Mouse (Mus musculus): ENCODE data around the gene Ccdc82. TPM values are rescaled to one million over a fixed set of nuclear protein-coding genes. Genes with fewer than 3 reads are reported as not detected.

Ccdc82 gene
- polyA plus RNA-seq, 1 experiment from 2014 or later = 10.8 TPM

DNA sequence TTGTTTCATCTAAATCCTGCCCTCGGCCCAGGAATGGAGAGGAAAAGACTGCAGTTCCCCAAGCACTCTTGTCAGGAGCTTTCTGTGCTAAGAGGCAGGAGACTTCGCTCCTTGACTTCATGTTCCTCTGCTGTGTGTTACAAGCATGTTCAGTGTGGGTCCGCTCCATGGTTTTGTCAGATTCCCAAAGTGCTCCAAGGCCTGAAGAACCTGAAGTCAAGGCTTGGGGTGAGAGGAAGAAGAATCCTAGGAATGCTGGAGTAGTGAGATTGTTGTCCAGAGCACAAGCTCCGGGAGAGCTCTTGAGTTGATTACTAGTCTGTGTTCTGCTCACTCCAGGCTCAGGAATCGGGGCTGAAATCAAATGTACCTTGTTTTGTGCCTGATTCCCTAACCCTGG lies 68.6 kb downstream of the Ccdc82 start:
- 73% methylated on average over 5 of the region's 5 CpGs for WGBS
- Histone ChIP-seq H3K27ac (ENCODE audit: low read depth, low read length) (no peak overlapping the region), H3K9me3 (ENCODE audit: control insufficient read depth, low read length) (no peaks in the 10 kb centered on the region), H3K27me3 (ENCODE audit: control insufficient read depth, insufficient read depth, low read length) (no peaks in the 10 kb centered on the region), H3K4me1 (ENCODE audit: control insufficient read depth, insufficient read depth, low read length) (peaks cover 3% of the 10 kb centered on the region; the same call in 1 of the 2 replicates), H3K4me2 (replicated peaks; ENCODE audit: low read depth, low read length) (no peak overlapping the region), H3K4me3 (ENCODE audit: low read length) (no peak overlapping the region), H3K9ac (ENCODE audit: low read depth, low read length) (no peak overlapping the region), H3K36me3 (ENCODE audit: control insufficient read depth, insufficient read depth, low read length) (no peaks in the 10 kb centered on the region)
- ATAC-seq (ENCODE audit: low FRiP score, low TSS enrichment) = no peak

DNA sequence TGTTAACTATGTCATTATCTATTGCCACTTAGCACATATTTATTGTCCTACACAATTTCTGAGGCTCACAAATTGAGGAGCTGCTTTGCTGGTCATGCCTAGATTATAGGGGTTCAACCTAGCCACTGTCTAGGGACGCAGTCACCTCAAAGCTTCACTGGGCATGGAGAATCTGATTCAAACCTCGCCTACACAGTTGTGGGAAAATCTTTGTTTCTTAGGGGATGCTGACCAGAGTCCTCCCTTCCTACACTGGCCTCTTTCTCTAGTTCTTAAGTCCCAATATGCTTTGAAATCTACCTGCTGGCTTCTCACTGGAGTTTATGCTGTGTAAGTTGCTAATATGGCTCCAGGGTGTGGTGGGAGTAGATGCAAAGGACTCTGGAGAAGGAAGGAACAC lies 72.8 kb downstream of the Ccdc82 start:
- peaks cover 12% of the 10 kb centered on the region for H3K4me1 ChIP-seq (ENCODE audit: control insufficient read depth, insufficient read depth, low read length)
- ATAC-seq (ENCODE audit: low FRiP score, low TSS enrichment) = no peak
- H3K4me3 ChIP-seq (ENCODE audit: low read length) = no peak overlapping the region
- WGBS = 89% methylated on average over 2 of the region's 2 CpGs
- no peaks in the 10 kb centered on the region for H3K36me3 ChIP-seq (ENCODE audit: control insufficient read depth, insufficient read depth, low read length)
- H3K27me3 ChIP-seq (ENCODE audit: control insufficient read depth, insufficient read depth, low read length) = no peaks in the 10 kb centered on the region
- no peak overlapping the region for H3K9ac ChIP-seq (ENCODE audit: low read depth, low read length)
- H3K27ac ChIP-seq (ENCODE audit: low read depth, low read length) = no peak overlapping the region
- no peaks in the 10 kb centered on the region for H3K9me3 ChIP-seq (ENCODE audit: control insufficient read depth, low read length)
- no peak overlapping the region for H3K4me2 ChIP-seq (replicated peaks; ENCODE audit: low read depth, low read length)

DNA sequence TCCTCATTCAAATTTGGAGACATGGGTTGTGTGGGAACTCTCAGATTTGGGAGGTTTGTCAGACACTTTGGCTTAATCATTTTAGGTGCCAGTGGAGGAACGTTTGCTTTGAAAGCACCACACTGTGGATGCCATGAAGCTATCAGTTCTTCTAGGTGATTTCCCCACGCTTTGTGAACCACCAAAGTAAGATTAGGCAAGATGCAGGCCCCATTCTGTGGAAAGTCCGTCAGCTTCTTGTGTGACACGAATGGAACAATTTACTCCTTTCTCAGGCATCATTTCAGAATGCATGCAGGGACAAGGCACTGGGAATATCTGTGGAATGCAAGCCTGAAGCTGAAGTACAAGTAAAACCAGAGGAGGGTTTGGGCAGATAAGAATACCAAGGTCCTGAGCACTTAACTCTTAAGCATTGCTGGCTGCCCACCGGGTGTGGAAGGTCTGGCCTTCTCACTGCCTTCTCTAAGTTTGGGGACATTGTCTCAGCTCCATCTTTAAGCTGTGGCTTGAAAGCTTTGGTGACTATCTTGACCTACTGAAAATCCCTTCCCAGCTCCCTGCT lies 74.1 kb downstream of the Ccdc82 start:
- H3K4me2 ChIP-seq (replicated peaks; ENCODE audit: low read depth, low read length) = no peak overlapping the region
- 91% methylated on average over 5 of the region's 5 CpGs for WGBS
- H3K27me3 ChIP-seq (ENCODE audit: control insufficient read depth, insufficient read depth, low read length) = no peaks in the 10 kb centered on the region

DNA sequence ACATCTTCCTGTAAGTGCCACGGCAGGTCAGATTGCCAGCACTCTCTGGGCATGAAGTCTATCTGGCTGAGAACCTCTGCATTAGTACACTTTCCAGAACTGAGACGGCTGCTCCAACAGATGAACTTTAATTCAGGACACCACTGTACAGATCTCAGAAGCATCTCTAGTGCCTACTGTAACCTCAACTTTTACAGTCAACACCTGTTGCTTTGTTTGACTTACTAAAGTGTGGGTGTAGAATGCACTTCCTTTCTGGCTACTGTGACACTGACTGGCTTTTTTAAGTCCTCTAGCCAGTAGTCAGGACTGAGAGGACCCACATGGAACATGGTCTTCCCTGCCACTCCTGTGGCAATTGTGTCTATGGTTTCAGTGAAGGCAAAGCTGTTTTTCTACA lies 76.3 kb downstream of the Ccdc82 start:
- Histone ChIP-seq H3K4me1 (ENCODE audit: control insufficient read depth, insufficient read depth, low read length) (peaks cover 9% of the 10 kb centered on the region), H3K9me3 (ENCODE audit: control insufficient read depth, low read length) (no peaks in the 10 kb centered on the region), H3K4me2 (replicated peaks; ENCODE audit: low read depth, low read length) (no peak overlapping the region), H3K27ac (ENCODE audit: low read depth, low read length) (peak overlapping the region; percentile 71), H3K9ac (ENCODE audit: low read depth, low read length) (no peak overlapping the region), H3K4me3 (ENCODE audit: low read length) (no peak overlapping the region), H3K27me3 (ENCODE audit: control insufficient read depth, insufficient read depth, low read length) (no peaks in the 10 kb centered on the region), H3K36me3 (ENCODE audit: control insufficient read depth, insufficient read depth, low read length) (no peaks in the 10 kb centered on the region)
- 77% methylated on average over 2 of the region's 2 CpGs for WGBS
- no peak for ATAC-seq (ENCODE audit: low FRiP score, low TSS enrichment)

More for the DNA sequence above, 74.1 kb downstream of the Ccdc82 start:
- Histone ChIP-seq H3K9me3 (ENCODE audit: control insufficient read depth, low read length) (no peaks in the 10 kb centered on the region), H3K4me1 (ENCODE audit: control insufficient read depth, insufficient read depth, low read length) (peaks cover 9% of the 10 kb centered on the region), H3K36me3 (ENCODE audit: control insufficient read depth, insufficient read depth, low read length) (no peaks in the 10 kb centered on the region), H3K9ac (ENCODE audit: low read depth, low read length) (no peak overlapping the region), H3K27ac (ENCODE audit: low read depth, low read length) (no peak overlapping the region), H3K4me3 (ENCODE audit: low read length) (no peak overlapping the region)
- ATAC-seq (ENCODE audit: low FRiP score, low TSS enrichment) = no peak

DNA sequence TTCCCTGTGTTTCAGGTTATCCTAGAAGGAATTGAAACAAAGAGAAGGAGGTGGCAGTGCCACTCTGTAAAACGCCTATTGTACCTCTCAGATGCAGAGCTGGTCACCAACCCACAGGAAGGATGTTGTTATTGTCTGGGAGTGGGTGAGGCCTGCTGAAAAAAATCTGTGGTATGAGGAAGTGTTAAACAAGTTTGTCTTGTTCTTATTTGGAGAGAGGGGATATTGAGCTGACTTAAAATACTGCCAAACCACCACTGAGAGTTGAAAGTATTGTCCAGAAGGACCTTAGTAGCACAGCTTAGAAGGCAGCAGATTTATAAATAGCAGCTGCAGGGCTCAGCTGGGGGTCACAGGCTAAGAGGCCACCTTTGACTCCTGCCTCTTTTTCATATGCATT lies 76.9 kb downstream of the Ccdc82 start:
- H3K36me3 ChIP-seq (ENCODE audit: control insufficient read depth, insufficient read depth, low read length) = no peaks in the 10 kb centered on the region
- no peak overlapping the region for H3K4me3 ChIP-seq (ENCODE audit: low read length)
- peak; percentile 46; the same call in 1 of the 2 replicates for ATAC-seq (ENCODE audit: low FRiP score, low TSS enrichment)
- no peaks in the 10 kb centered on the region for H3K9me3 ChIP-seq (ENCODE audit: control insufficient read depth, low read length)
- peaks cover 9% of the 10 kb centered on the region for H3K4me1 ChIP-seq (ENCODE audit: control insufficient read depth, insufficient read depth, low read length)
- no peaks in the 10 kb centered on the region for H3K27me3 ChIP-seq (ENCODE audit: control insufficient read depth, insufficient read depth, low read length)
- 11% methylated on average over 1 of the region's 1 CpGs for WGBS
- H3K9ac ChIP-seq (ENCODE audit: low read depth, low read length) = no peak overlapping the region
- H3K4me2 ChIP-seq (replicated peaks; ENCODE audit: low read depth, low read length) = no peak overlapping the region
- peak overlapping the region; percentile 71 for H3K27ac ChIP-seq (ENCODE audit: low read depth, low read length)

Other genes with a start within 250 kb of the Ccdc82 start
- gene Jrkl, start 1.1 kb upstream of the Ccdc82 start, polyA plus RNA-seq (2014; fragmentation: Nextera tagmentation; extraction: Ambion mirVana) = 7.1 and 9.6 TPM in 2 replicates
- gene Maml2, start 51.0 kb downstream of the Ccdc82 start, polyA plus RNA-seq (2014; fragmentation: Nextera tagmentation; extraction: Ambion mirVana) = 6.3 and 10.7 TPM in 2 replicates
- not detected in 2 replicates for gene Gm17571, start 199.8 kb downstream of the Ccdc82 start, polyA plus RNA-seq (2014; fragmentation: Nextera tagmentation; extraction: Ambion mirVana)